ENCODE assay signal across 17 mouse cellular contexts in the genomic region with DNA sequence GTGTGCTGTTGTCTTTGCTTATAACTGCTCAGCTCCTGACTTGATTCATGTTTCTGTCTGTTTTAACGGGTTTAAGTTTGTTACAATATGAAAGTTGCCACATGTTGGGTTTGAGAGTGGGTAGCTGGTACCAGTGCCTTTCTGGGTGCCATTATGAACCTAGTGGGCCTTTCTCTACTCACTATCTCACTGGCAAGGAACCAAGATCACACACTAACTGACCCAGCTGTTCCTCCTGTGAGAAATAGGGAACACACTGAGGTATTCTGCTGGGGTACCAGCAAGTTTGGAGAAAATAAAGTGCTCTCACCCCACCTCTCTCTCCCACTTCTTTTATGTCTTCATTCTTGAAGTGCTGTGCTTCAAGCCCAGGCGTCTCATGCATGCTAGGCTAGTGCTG. TPM values are rescaled to one million over a fixed set of nuclear protein-coding genes. Genes with fewer than 3 reads are reported as not detected.
"Had no signal": no experiment of that assay in that cellular context is flagged by ENCODE, and none has a peak within 500 bp of the region (broad histone marks: within the 10 kb centered on the region; RNA-seq: fewer than 3 reads in every experiment).

No protein-coding gene starts in this region.

- H3K9ac ChIP-seq: heart, embryonic 13.5 days; heart, embryonic 15.5 days; hindbrain, embryonic 13.5 days; hindbrain, embryonic 15.5 days; kidney, embryonic 15.5 days; limb, embryonic 12.5 days; liver, embryonic 13.5 days; liver, embryonic 15.5 days had no signal

- DNase-seq: layer of hippocampus, adult 9-11 months; layer of hippocampus, postnatal 36 days; liver, embryonic 13.5 days had no signal

- H3K4me1 ChIP-seq: liver, embryonic 13.5 days; liver, embryonic 15.5 days had no signal

- H3K36me3 ChIP-seq: heart, embryonic 10.5 days; heart, embryonic 13.5 days; heart, embryonic 15.5 days; hindbrain, embryonic 13.5 days; hindbrain, embryonic 15.5 days; kidney, embryonic 15.5 days; liver, embryonic 13.5 days; liver, embryonic 15.5 days had no signal

- H3K4me3 ChIP-seq: heart, embryonic 10.5 days; heart, embryonic 13.5 days; heart, embryonic 15.5 days; hindbrain, embryonic 13.5 days; hindbrain, embryonic 15.5 days; kidney, embryonic 15.5 days; limb, embryonic 12.5 days; liver, embryonic 13.5 days; liver, embryonic 15.5 days had no signal

- H3K4me2 ChIP-seq: heart, embryonic 13.5 days; heart, embryonic 15.5 days; hindbrain, embryonic 13.5 days; hindbrain, embryonic 15.5 days; kidney, embryonic 15.5 days; limb, embryonic 12.5 days; liver, embryonic 11.5 days; liver, embryonic 13.5 days; liver, embryonic 15.5 days had no signal

- H3K9me3 ChIP-seq: heart, embryonic 10.5 days; heart, embryonic 13.5 days; heart, embryonic 15.5 days; hindbrain, embryonic 13.5 days; hindbrain, embryonic 15.5 days; kidney, embryonic 15.5 days; limb, embryonic 12.5 days; liver, embryonic 13.5 days; liver, embryonic 15.5 days had no signal

- H3K27me3 ChIP-seq: heart, embryonic 13.5 days; heart, embryonic 15.5 days; hindbrain, embryonic 13.5 days; hindbrain, embryonic 15.5 days; kidney, embryonic 15.5 days; limb, embryonic 12.5 days; liver, embryonic 13.5 days; liver, embryonic 15.5 days had no signal

- H3K27ac ChIP-seq: heart, embryonic 10.5 days; heart, embryonic 13.5 days; heart, embryonic 15.5 days; hindbrain, embryonic 13.5 days; hindbrain, embryonic 15.5 days; hindbrain, postnatal 0 days; kidney, embryonic 15.5 days; kidney, postnatal 0 days; limb, embryonic 12.5 days; liver, embryonic 13.5 days; liver, embryonic 15.5 days had no signal

RNA-seq across cellular contexts. Expression of a gene that starts 50.7 kb away (rescaled TPM):
- total RNA-seq: hematopoietic stem cell, adult 5-6 weeks had no signal
- polyA plus RNA-seq: intestine, embryonic 14.5 days; kidney, postnatal 0 days; large intestine, adult 2 months had no signal
